Mouse (Mus musculus) embryonic facial prominence, embryonic 14.5 days (tissue): ENCODE measurements around the gene Nup98. TPM values are rescaled to one million over a fixed set of nuclear protein-coding genes. Genes with fewer than 3 reads are reported as not detected.

Experiments used
- ATAC-seq: fragments of 200-750 bp; cut with Nextera tagmentation; 2 replicates; pipeline ENCODE4 v1.8.0; 2017; ENCODE audit warnings: low read depth, moderate number of reproducible peaks, moderate TSS enrichment
- DNase-seq: peaks from one replicate; pipeline ENCODE4 v3.0.0-alpha.2; 2015; ENCODE audit warnings: low spot score
- H3K27ac ChIP-seq: fragments of 300-500 bp; sonication (generic); replicated peaks from 2 replicates; pipeline ENCODE4 v1.5.1; 2014; ENCODE audit warnings: low read depth, mild to moderate bottlenecking, low read length, moderate library complexity
- H3K27me3 ChIP-seq: fragments of 300-500 bp; sonication (generic); replicated peaks from 2 replicates; pipeline ENCODE4 v1.6.1; 2014; ENCODE audit warnings: low read length; ENCODE audit not compliant: control insufficient read depth, insufficient read depth
- H3K36me3 ChIP-seq: fragments of 300-500 bp; sonication (generic); 2 replicates; pipeline ENCODE4 v1.6.1; 2014; ENCODE audit warnings: low read length, mixed read lengths; ENCODE audit not compliant: control insufficient read depth, insufficient read depth
- H3K4me1 ChIP-seq: fragments of 300-500 bp; sonication (generic); 2 replicates; pipeline ENCODE4 v1.6.1; 2014; ENCODE audit warnings: antibody characterized with exemption, low read length; ENCODE audit not compliant: control insufficient read depth, insufficient read depth
- H3K4me2 ChIP-seq: fragments of 300-500 bp; sonication (generic); 2 replicates; pipeline ENCODE4 v1.6.1; 2014; ENCODE audit warnings: low read depth, mild to moderate bottlenecking, low read length, moderate library complexity, mixed read lengths
- H3K4me3 ChIP-seq: fragments of 300-500 bp; sonication (generic); 2 replicates; pipeline ENCODE4 v1.5.1; 2014; ENCODE audit warnings: low read depth, mild to moderate bottlenecking, low read length
- H3K9ac ChIP-seq: fragments of 300-500 bp; sonication (generic); 2 replicates; pipeline ENCODE4 v1.6.1; 2014; ENCODE audit warnings: low read depth, mild to moderate bottlenecking, low read length, moderate library complexity, mixed read lengths
- H3K9me3 ChIP-seq: fragments of 300-500 bp; sonication (generic); 2 replicates; pipeline ENCODE4 v1.6.1; 2016; ENCODE audit warnings: low read length; ENCODE audit not compliant: control insufficient read depth
- WGBS: fragments of 180-500 bp; shearing (Covaris S2); extraction: QIAGEN DNeasy Blood & Tissue Kit; methylation state at CpG from one replicate; pipeline ENCODE4 v1.1.7; 2014; 5-methylcytosine and 5-hydroxymethylcytosine counted together
- polyA plus RNA-seq: library from polyadenylated mRNA; unstranded; fragments of >200 nt; fragmentation: Nextera tagmentation; extraction: Ambion mirVana; gene quantifications from 2 replicates; pipeline ENCODE4 v1.2.1, GENCODE M21; 2014

Nup98 gene
- polyA plus RNA-seq, 1 experiment from 2014 or later = 35.9 TPM

DNA sequence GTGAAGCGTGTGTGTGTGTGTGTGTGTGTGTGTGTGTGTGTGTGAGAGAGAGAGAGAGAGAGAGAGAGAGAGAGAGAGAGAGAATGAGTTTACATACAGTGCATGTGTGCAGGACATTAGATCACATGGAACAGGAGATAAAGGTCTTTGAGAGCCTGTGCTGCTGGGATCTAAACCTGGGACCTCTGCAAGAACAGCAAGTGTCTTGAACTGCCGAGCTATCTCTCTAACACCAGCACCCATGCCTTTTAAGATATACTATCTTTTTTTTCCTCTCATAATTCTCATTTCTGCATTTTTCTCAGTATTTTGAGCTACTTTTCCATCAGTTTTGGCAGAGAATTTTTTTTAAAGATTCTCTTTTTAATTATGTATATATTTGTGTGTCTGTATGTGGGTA, 106.4 kb downstream of the Nup98 start:
- Histone ChIP-seq H3K36me3 (no peaks in the 10 kb centered on the region), H3K4me3 (no peak overlapping the region), H3K4me2 (no peak overlapping the region), H3K9ac (no peak overlapping the region), H3K4me1 (peaks cover 8% of the 10 kb centered on the region), H3K27me3 (no peaks in the 10 kb centered on the region), H3K27ac (no peak overlapping the region), H3K9me3 (no peaks in the 10 kb centered on the region)
- ATAC-seq (no peak), DNase-seq (no peak)
- WGBS = 77% methylated on average over 2 of the region's 2 CpGs

DNA sequence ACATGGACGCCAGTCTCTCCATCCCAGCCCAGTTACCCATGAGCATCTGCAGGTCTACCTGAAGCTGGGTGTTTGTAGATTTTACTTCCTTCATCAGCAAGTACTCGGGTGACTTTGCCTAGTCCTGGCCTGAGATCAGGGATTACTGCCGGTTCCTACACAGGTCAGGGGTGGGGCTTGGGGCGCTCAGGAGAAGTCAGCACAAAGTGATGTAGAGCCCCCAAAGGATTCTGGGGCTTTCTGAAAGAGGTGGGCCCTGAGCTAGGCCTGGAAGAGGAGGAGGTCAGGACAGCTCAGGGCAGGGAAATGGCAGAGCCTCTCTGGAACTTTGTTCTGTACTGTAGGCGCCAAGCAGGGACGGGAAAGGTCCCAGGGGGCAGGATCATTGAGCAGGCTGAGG, 107.3 kb downstream of the Nup98 start:
- Histone ChIP-seq H3K27ac (no peak overlapping the region), H3K4me2 (no peak overlapping the region), H3K9me3 (no peaks in the 10 kb centered on the region), H3K27me3 (no peaks in the 10 kb centered on the region), H3K9ac (no peak overlapping the region), H3K4me3 (no peak overlapping the region), H3K4me1 (peaks cover 8% of the 10 kb centered on the region), H3K36me3 (no peaks in the 10 kb centered on the region)
- WGBS = 42% methylated on average over 5 of the region's 6 CpGs
- DNase-seq (no peak), ATAC-seq (no peak; the same call in 1 of the 2 replicates)

DNA sequence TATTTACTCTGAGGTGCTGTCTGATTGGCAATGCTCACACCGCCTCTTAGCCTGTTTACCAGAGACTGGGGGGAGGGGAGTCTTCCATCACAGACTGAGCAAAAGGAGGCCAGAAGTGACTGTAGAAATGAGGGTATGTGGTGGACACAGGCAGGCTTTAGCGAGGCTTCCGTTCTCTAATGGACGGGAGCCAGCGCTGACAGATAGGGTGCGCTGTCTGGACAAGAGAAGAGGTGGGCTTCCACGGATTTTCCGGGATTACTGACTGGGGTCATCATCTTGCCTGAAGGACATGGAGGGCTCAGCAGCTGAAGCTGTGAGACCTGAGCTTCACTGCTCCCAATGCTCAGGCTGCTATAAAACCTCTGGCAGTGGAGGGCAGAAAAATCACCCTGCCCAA, 107.7 kb downstream of the Nup98 start:
- no peak overlapping the region for H3K9ac ChIP-seq
- no peak overlapping the region for H3K27ac ChIP-seq
- DNase-seq (no peak), ATAC-seq (no peak)
- no peaks in the 10 kb centered on the region for H3K36me3 ChIP-seq
- H3K4me1 ChIP-seq = peaks cover 8% of the 10 kb centered on the region
- no peaks in the 10 kb centered on the region for H3K27me3 ChIP-seq
- H3K4me2 ChIP-seq = no peak overlapping the region
- 40% methylated on average over 8 of the region's 8 CpGs for WGBS
- H3K9me3 ChIP-seq = no peaks in the 10 kb centered on the region
- H3K4me3 ChIP-seq = no peak overlapping the region

DNA sequence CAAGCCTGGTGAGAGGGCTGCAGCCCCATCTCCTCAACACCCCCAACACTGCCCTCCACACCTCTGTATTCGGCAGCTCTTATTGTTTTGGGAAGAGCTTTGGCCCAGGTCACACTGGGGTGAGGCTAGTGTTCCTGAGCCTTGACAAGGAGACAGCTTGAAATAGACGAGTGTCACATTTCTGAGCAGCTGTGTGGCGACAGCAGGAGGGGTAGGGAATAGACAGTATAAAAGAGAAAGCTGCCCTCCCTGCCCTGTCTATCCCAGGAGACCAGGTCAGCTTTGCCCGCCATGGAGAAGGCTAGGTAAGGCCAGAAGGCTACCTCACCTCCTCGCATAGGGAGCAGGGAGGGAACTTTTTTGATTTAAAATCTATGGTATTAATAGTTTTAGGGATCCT, 108.5 kb downstream of the Nup98 start, which contains the start of gene Art1:
TSS of gene Art1 (plus strand) at position 257 of the 400 bp plus-strand sequence.
- Histone ChIP-seq H3K9me3 (no peaks in the 10 kb centered on the region), H3K4me1 (peaks cover 8% of the 10 kb centered on the region), H3K4me3 (no peak within 1 kb of the TSS), H3K36me3 (no peaks in the 10 kb centered on the region), H3K4me2 (peak within 1 kb of the TSS; percentile 55; the same call in 1 of the 2 replicates), H3K9ac (no peak within 1 kb of the TSS), H3K27ac (no peak within 1 kb of the TSS), H3K27me3 (no peaks in the 10 kb centered on the region)
- DNase-seq (peak; percentile 23), ATAC-seq (peak; percentile 12; the same call in 1 of the 2 replicates)
- WGBS = 42% methylated on average over 5 of the region's 5 CpGs

DNA sequence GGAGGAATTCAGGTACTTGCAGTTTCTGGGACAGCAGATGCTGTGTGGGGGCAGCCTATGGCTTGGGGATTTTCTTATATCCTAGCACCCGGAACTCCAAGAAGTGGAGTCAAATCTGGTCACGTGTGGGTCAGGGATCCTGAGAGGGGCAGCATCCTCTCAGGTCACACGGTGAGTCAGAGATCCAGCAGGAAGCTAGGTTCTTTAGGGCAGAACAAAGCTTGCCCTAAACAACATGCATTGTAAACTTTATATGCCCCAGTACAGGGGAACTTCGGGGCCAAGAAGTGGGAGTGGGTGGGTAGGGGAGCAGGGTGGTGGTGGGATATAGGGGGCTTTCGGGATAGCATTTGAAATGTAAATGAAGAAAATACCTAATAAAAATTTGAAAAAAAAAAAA, 109.1 kb downstream of the Nup98 start:
- no peak for DNase-seq
- 61% methylated on average over 5 of the region's 5 CpGs for WGBS
- Histone ChIP-seq H3K9ac (no peak overlapping the region), H3K36me3 (0 out of 2 replicates have a peak, but pooled peaks cover 3% of the 10 kb centered on the region), H3K27me3 (no peaks in the 10 kb centered on the region), H3K9me3 (no peaks in the 10 kb centered on the region), H3K27ac (no peak overlapping the region), H3K4me1 (peaks cover 8% of the 10 kb centered on the region), H3K4me2 (no peak overlapping the region), H3K4me3 (no peak overlapping the region)
- no peak for ATAC-seq

DNA sequence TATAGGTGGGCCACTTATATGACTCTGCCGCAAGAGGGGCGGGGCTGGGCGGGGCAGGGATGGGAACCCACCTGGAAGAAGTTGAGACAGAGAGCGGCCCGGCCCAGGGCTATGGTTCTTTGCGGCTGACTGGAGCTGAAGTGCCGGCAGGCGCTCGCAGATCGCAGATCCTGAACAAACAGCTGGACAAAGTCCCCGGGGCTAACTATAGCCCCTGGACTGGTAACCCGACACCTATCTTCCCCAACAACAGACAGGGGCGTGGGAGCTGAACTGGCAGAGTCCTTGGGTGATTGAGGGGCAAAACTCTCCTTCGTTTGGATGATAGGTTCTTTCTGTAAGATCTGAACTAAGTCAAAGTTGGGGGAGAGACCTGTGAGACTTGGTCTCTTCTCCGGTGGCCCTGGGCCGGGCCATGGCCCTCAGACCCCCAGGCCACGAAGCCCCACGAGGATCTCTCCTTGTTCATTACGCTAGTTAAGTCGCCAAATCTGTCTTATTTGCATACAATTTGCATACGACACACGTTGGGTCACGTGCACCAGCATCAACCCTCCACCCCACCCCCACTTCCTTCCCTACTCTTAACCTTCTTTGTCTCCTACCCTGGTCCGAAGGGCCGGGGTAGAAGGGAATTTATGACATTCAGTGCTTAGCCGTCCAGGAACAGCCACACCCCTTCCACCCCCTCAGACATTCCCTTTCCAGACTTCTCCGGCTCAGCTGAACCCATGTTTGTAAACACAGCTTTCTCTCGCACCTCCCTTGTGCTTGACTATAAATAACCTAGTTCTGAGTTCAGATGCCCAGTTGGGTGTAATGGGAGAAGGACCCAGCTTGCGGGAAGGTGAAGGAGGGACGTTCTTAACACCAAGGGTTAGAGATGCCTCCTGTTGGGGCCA, 110.0 kb downstream of the Nup98 start:
- H3K9me3 ChIP-seq = no peaks in the 10 kb centered on the region
- WGBS = 6% methylated on average over 30 of the region's 30 CpGs
- H3K36me3 ChIP-seq = 0 out of 2 replicates have a peak, but pooled peaks cover 6% of the 10 kb centered on the region
- DNase-seq (peak; percentile 60), ATAC-seq (peak; percentile 55)
- no peak overlapping the region for H3K27ac ChIP-seq
- peak overlapping the region; percentile 46 for H3K9ac ChIP-seq
- H3K4me3 ChIP-seq = peak overlapping the region; percentile 31
- H3K4me2 ChIP-seq = peak overlapping the region; percentile 55
- no peaks in the 10 kb centered on the region for H3K27me3 ChIP-seq
- peaks cover 8% of the 10 kb centered on the region for H3K4me1 ChIP-seq

DNA sequence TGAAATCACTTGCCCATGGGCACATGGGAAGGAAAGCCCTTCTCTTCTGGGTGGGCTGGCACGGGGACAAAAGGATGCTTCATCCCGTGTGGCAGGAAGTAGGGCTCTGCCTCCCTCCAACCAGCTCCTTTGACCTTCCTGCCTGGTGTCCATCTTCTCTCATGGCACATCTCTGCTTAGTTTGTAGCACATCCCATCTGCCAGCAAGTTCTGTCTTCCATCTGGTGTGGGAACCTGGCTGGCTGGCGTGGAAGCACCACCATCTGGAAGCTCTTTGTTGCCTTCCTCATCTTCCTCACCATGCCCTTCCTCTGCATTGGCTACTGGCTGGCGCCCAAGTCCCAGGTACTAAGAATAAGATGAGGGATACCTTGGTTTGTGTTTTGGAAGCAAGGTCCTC, 122.6 kb downstream of the Nup98 start:
- no peak for ATAC-seq
- Histone ChIP-seq H3K9me3 (no peaks in the 10 kb centered on the region), H3K4me2 (no peak overlapping the region), H3K4me1 (no peaks in the 10 kb centered on the region), H3K9ac (no peak overlapping the region), H3K4me3 (no peak overlapping the region), H3K27me3 (no peaks in the 10 kb centered on the region), H3K36me3 (peaks cover 36% of the 10 kb centered on the region), H3K27ac (no peak overlapping the region)
- WGBS = 72% methylated on average over 4 of the region's 4 CpGs
- DNase-seq = no peak

DNA sequence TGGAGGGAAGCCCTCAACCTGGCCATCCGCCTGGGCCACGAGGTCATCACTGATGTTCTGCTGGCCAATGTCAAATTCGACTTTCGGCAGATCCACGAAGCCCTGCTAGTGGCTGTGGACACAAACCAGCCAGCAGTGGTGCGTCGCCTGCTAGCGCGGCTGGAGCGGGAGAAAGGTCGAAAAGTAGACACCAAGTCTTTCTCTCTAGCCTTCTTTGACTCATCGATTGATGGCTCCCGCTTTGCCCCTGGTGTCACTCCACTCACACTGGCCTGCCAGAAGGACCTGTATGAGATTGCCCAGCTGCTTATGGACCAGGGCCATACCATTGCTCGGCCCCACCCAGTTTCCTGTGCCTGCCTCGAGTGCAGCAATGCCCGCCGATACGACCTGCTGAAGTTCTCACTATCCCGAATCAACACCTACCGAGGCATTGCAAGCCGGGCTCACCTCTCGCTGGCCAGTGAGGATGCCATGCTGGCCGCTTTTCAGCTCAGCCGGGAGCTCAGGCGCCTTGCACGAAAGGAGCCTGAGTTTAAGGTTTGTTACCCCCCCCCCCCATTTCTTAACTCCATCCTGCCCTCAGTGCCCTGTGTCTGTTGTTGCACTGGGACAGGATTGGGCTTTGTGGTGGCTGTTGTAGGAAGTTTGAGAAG, 125.8 kb downstream of the Nup98 start:
- H3K4me2 ChIP-seq = no peak overlapping the region
- H3K27ac ChIP-seq = no peak overlapping the region
- H3K36me3 ChIP-seq = peaks cover 61% of the 10 kb centered on the region
- no peaks in the 10 kb centered on the region for H3K27me3 ChIP-seq
- ATAC-seq (no peak), DNase-seq (no peak)
- no peaks in the 10 kb centered on the region for H3K4me1 ChIP-seq
- 88% methylated on average over 26 of the region's 26 CpGs for WGBS
- no peak overlapping the region for H3K4me3 ChIP-seq
- H3K9me3 ChIP-seq = no peaks in the 10 kb centered on the region
- H3K9ac ChIP-seq = no peak overlapping the region
